Mouse (Mus musculus) left cerebral cortex, postnatal 25 days (tissue): ENCODE results near the gene Acox1. TPM values are rescaled to one million over a fixed set of nuclear protein-coding genes. Genes with fewer than 3 reads are reported as not detected.

Experiments
- DNase-seq, 2 experiments: peaks; one replicate each; pipeline ENCODE4 v3.0.0; 2022; ENCODE audit warnings: low spot score in 2 of 2, mixed read lengths in 1 of 2
- intact Hi-C: fragments of 180-260 bp; cut with DNase I; formaldehyde crosslinking; loops from one replicate; pipeline ENCODE4 v1.15.1; 2025
- total RNA-seq, 2 experiments: library from RNA; stranded (reverse); gene quantifications; 2 replicates each; pipeline ENCODE4 v1.2.3; 2021

Gene Acox1
- total RNA-seq, 2 experiments from 2014 or later: 110 to 111 TPM

- no peak for DNase-seq
- intact Hi-C loops: loop anchor here (2.0 kb wide), 1 partner anchor 61 kb away; the partner anchor contains the start of genes Acox1 and Ten1
Measured at GRCm38 (mm10) chr11:116138096-116138467, 60.8 kb downstream of the Acox1 start.

DNA sequence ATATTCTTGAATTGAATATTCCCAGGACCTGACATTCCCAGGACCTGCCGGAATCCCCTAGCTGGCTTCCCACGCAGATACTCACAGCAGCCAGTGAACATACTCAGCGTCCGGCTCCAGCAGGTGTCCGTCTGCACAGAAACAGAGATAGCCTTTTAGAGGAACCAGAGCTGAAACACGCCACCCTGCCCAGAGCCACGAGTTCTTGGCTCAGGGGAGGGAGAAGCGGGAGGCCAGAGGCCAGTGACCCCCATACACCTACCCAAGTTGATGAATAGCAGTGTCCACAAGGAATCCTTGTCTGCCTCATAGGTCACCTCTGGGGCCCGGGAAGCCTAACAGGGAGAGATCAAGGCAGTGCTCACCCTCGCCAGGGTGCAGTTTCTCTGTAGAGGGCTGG lies 64.7 kb downstream of the Acox1 start:
- intact Hi-C loops: loop anchor here (5.0 kb wide), 1 partner anchor 102 kb away; the partner anchor contains the start of gene Unk
- DNase-seq: no peak

- intact Hi-C loops: loop anchor here (5.0 kb wide), 1 partner anchor 101 kb away; the partner anchor contains the start of gene Unk
- DNase-seq: no peak
Measured at GRCm38 (mm10) chr11:116133497-116133896, 65.3 kb downstream of the Acox1 start.

- intact Hi-C loops: loop anchor here (5.0 kb wide), 1 partner anchor 100 kb away; the partner anchor contains the start of gene Unk
Measured at GRCm38 (mm10) chr11:116132366-116133333, 66.2 kb downstream of the Acox1 start.

GRCm38 (mm10) chr11:116131349-116132170 lies 67.3 kb downstream of the Acox1 start:
- no peak for DNase-seq
- intact Hi-C loops: loop anchor here (5.0 kb wide), 1 partner anchor 99 kb away; the partner anchor contains the start of gene Unk

More at GRCm38 (mm10) chr11:116132366-116133333, 66.2 kb downstream of the Acox1 start:
- no peak for DNase-seq

DNA sequence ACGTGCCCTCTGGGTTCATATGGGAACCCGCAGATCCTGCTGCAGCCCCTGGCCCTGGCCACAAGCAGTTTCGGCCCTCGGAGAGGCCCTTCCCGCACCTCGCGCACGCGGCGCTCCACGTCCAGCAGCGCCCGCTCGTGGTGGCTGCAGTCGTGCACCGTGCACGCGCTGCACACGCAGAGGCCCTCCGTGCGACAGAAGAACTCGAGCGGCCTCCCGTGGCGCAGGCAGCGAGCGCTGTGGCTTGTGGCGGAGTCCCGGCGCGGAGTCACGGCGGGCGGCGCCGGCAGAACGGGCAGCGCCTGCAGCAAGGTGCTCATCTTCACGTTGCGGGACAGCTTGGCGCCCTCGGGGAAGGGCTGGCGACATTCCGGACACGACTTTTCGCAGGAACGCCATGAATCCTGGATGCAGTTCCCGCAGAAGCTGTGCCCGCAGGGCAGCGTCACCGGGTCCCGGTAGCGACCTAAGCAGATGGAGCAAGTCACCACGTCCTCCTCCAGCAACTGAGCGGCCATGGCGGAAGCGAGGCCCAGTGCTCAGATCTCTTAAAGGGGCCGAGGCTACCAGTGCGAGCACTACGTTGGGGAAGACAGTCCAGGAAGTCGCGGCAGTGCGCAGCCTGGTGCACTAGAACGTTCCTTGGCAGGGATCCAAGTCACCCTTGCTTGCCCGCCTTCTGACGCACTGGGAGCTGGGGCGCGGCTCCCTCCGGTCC lies 68.2 kb downstream of the Acox1 start, which contains the start of gene Trim65:
TSS of gene Trim65 (minus strand) at position 641 of the 718 bp plus-strand sequence.
- peak; percentile 87 to 89 for DNase-seq
- intact Hi-C loops: loop anchor here (1.0 to 5.0 kb wide), 2 partner anchors 43 to 98 kb away; partner anchors contain the start of gene Unk

GRCm38 (mm10) chr11:116129993-116130487 lies 68.8 kb downstream of the Acox1 start:
- intact Hi-C loops: loop anchor here (1.0 to 5.0 kb wide), 2 partner anchors 43 to 98 kb away; partner anchors contain the start of gene Unk

DNA sequence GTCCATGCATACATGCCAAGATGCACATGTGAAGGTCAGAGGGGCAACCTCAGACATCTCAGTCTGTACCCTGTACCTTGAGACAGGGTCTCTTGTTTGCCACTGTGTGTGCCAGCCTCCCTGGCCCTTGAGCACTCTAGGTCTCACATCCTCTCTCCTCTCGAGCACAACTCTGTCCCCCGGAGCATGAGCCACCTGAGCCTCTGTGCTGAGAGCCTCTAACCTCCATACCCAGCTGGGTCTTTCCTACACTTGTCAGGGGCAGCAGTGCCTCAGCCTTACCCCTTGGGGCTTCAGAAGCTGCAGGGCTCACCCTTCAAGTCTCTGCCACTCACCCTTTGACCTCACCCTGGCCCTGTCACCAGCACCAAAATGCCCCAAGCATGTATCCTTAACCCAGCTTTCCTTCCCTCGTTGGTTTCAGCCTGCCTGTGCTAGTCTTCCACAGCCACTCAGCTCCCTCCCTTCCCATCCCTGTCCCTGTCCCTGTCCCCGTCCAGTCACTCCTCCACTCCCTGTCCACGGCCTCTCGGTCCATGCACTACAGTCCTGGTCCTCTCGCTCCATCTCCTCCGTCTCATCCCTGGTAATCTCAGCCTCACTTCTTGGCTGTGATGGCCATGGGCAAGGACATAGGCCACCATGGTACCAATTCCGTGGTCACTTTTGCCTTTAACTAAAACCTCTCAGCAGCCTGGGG lies 69.6 kb downstream of the Acox1 start:
- DNase-seq: no peak
- intact Hi-C loops: no loop called here

More at GRCm38 (mm10) chr11:116129993-116130487, 68.8 kb downstream of the Acox1 start:
- DNase-seq: no peak

DNA sequence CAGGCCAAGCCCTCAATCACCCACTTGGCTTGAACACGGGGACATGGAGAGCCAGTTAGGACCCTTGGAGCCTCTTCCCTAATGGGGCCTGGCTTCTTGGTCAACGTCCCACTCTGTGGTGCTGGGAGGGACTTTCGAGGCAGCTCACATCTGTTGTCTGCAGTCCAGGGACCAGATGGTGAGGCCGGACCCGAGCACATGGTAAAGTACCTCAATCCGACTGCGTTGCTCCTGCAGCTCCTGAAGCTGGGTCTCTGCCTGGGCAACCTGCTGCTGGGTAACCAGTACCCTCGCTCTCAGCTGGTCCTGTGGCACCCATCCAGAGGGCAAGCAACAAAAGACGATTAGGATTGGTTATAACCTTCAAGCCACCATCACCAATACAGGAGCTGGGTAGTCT lies 70.9 kb downstream of the Acox1 start:
- intact Hi-C loops: loop anchor here (2.0 kb wide), 1 partner anchor 17 kb away; no protein-coding TSS in a partner anchor
- no peak for DNase-seq

GRCm38 (mm10) chr11:116127156-116127980 lies 71.5 kb downstream of the Acox1 start, which contains the start of gene Trim47:
Trim47 (minus strand) TSS chr11:116127210.
- intact Hi-C loops: loop anchor here (2.0 kb wide), 1 partner anchor 17 kb away; no protein-coding TSS in a partner anchor

GRCm38 (mm10) chr11:116126261-116126660 lies 72.6 kb downstream of the Acox1 start:
- intact Hi-C loops: loop anchor here (2.0 kb wide), 1 partner anchor 15 kb away; no protein-coding TSS in a partner anchor
- DNase-seq: no peak

More at GRCm38 (mm10) chr11:116127156-116127980, 71.5 kb downstream of the Acox1 start, which contains the start of gene Trim47:
- DNase-seq: no peak

Other genes starting within 250 kb of the Acox1 start
- gene Itgb4, start 224.3 kb downstream of the Acox1 start, total RNA-seq: 1 to 10 TPM; 3.7 to 6.6 TPM
- gene Galk1, start 186.3 kb downstream of the Acox1 start, total RNA-seq: 10 to 100 TPM; 14.7 to 18.7 TPM
- gene H3f3b, start 171.1 kb downstream of the Acox1 start, total RNA-seq: 100 to 1,000 TPM; 225 to 260 TPM
- 10 to 100 TPM; 20.7 to 21.7 TPM for gene Unk, start 168.7 kb downstream of the Acox1 start, total RNA-seq
- gene Unc13d, start 121.1 kb downstream of the Acox1 start, total RNA-seq: 1 to 10 TPM in 1 of 2 experiments, under 1 TPM in 1; 0.82 to 1.0 TPM
- 100 to 1,000 TPM; 342 to 363 TPM for gene Wbp2, start 112.0 kb downstream of the Acox1 start, total RNA-seq
- 1 to 10 TPM; 7.0 to 7.4 TPM for gene Trim47, start 71.8 kb downstream of the Acox1 start, total RNA-seq
- gene Trim65, start 67.9 kb downstream of the Acox1 start, total RNA-seq: 1 to 10 TPM; 7.0 to 7.1 TPM
- 10 to 100 TPM; 53.0 to 53.8 TPM for gene Mrpl38, start 60.2 kb downstream of the Acox1 start, total RNA-seq
- gene Fbf1, start 30.9 kb downstream of the Acox1 start, total RNA-seq: 10 to 100 TPM; 72.8 to 82.1 TPM
- 10 to 100 TPM; 40.6 to 42.4 TPM for gene Ten1, start 190 bp downstream of the Acox1 start, total RNA-seq
- 1 to 10 TPM in 1 of 2 experiments, under 1 TPM in 1; 0.92 to 1.1 TPM for gene Evpl, start 39.0 kb upstream of the Acox1 start, total RNA-seq
- 10 to 100 TPM; 65.8 to 69.8 TPM for gene Srp68, start 75.2 kb upstream of the Acox1 start, total RNA-seq
- not detected for gene Galr2, start 81.9 kb upstream of the Acox1 start, total RNA-seq
- 10 to 100 TPM; 95.7 to 97.4 TPM for gene Exoc7, start 108.2 kb upstream of the Acox1 start, total RNA-seq
- 1 to 10 TPM; 4.8 to 6.3 TPM for gene Foxj1, start 136.4 kb upstream of the Acox1 start, total RNA-seq
- gene Rnf157, start 214.0 kb upstream of the Acox1 start, total RNA-seq: 100 to 1,000 TPM; 252 to 278 TPM
- gene Ubald2, start 235.0 kb upstream of the Acox1 start, total RNA-seq: 10 to 100 TPM; 31.3 to 33.7 TPM